Mouse (Mus musculus): ENCODE results near the gene Mtor. TPM values are rescaled to one million over a fixed set of nuclear protein-coding genes. Genes with fewer than 3 reads are reported as not detected.

Mtor gene
- 14.1 and 16.5 TPM in 2 replicates for polyA plus RNA-seq (2015; fragmentation: Nextera tagmentation; extraction: Ambion mirVana)

DNA sequence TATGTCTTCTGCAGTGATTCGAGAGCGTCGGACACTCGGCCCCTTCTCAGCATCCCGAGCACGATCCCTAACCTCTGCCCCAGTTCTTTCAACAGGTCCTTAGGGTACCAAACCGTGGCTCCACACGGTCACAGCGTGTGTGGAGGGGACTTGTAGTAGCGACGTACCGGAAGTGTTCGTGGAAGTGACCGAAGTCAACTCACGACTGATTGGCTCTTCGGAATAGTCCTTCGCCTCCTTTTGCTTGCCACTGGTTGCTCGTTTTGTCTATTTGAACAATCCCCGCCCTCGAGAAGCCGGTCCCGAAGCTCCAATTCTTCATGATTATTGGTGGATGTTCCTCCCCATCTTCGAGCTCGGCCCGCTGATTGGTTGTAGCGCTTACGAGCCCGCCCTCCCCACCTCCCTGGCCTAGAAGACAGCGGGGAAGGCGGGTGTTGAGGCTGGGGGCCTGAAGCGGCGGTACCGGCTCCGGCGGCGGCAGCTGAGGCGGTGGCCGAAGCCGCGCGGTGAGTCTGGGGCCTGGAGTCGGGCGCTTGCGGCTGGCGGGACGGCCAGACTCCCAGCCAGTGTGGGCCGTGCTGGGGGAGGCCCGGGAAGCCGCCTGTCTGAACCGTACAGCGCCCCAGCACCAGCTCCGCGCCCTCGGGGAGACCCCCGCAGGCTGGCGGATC is at the start of gene Mtor:
Gene Mtor, plus strand, starts transcription at position 433 of the 674 bp plus-strand sequence.
- under 1% methylated on average over 56 of the region's 56 CpGs for WGBS
- Histone ChIP-seq H3K36me3 (peaks cover 13% of the 10 kb centered on the region), H3K4me2 (peak within 1 kb of the TSS; percentile 83), H3K9ac (peak within 1 kb of the TSS; percentile 91), H3K27ac (peak within 1 kb of the TSS; percentile 55), H3K4me1 (peaks cover 24% of the 10 kb centered on the region), H3K27me3 (no peaks in the 10 kb centered on the region), H3K4me3 (peak within 1 kb of the TSS; percentile 97), H3K9me3 (no peaks in the 10 kb centered on the region)
- ATAC-seq (ENCODE audit: insufficient number of reproducible peaks, insufficient read depth, low FRiP score, low TSS enrichment, low read depth), result peak; percentile 97

DNA sequence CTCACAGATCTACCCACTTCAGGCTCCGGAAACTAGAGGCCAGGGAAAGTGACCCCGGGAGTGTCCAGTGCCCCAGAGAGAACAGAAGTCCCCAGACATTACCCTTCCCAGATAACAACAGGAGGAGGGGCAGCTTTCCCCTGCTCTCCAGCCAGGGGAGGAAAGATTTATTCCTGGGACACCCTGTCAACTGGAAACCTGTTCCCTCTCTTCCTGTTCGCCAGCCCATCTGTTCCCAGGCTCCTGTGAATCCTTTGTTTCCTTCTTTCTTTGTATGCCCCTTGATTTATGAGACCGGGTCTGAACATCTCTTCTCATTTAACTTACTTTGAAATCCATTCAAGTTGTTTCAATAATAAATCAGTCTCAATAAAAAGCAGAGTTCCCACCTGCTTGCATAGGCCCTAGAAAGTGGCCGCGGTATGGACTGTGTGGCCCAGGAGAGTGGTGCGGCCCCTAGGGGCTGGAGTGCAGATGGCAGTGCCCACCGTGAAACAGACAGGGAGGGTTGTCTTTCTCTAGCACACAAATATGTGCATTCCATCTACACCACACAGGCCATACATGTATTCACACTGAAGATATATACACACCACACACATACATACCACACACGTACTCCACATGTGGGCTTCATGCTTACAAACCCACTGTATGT is 48.8 kb upstream of the Mtor start:
- Histone ChIP-seq H3K9ac (no peak overlapping the region), H3K27ac (no peak overlapping the region), H3K4me1 (peaks cover 10% of the 10 kb centered on the region; the same call in 1 of the 2 replicates), H3K36me3 (no peaks in the 10 kb centered on the region), H3K27me3 (peaks cover 36% of the 10 kb centered on the region), H3K4me3 (no peak overlapping the region), H3K9me3 (no peaks in the 10 kb centered on the region), H3K4me2 (no peak overlapping the region)
- no peak for ATAC-seq (ENCODE audit: insufficient number of reproducible peaks, insufficient read depth, low FRiP score, low TSS enrichment, low read depth)
- 64% methylated on average over 9 of the region's 9 CpGs for whole genome bisulfite sequencing

DNA sequence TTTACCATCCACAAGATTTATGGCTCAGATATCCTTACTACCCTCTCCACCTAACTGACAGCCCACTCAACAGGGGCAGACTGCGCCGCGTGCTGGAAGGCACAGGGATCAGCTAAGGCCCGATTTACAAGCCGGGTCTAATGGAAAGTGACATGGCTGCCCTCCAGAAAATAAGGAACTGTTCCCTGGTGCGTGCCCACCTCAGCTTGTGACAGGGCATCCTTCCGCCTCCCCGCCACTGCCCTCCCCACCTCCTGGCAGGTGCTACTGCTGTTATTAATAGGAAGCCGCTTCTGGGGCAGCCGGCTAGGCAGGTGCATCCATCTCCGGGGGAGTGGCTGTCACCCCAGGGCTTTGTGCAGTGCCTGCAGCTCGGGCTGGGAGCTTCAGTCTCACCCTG is 45.0 kb upstream of the Mtor start:
- H3K27me3 ChIP-seq, result peaks cover 73% of the 10 kb centered on the region
- no peaks in the 10 kb centered on the region for H3K36me3 ChIP-seq
- H3K4me3 ChIP-seq, result no peak overlapping the region
- H3K27ac ChIP-seq, result no peak overlapping the region
- ATAC-seq (ENCODE audit: insufficient number of reproducible peaks, insufficient read depth, low FRiP score, low TSS enrichment, low read depth), result no peak
- peaks cover 19% of the 10 kb centered on the region for H3K4me1 ChIP-seq
- H3K9me3 ChIP-seq, result no peaks in the 10 kb centered on the region
- H3K4me2 ChIP-seq, result no peak overlapping the region
- no peak overlapping the region for H3K9ac ChIP-seq
- 17% methylated on average over 12 of the region's 12 CpGs for WGBS

DNA sequence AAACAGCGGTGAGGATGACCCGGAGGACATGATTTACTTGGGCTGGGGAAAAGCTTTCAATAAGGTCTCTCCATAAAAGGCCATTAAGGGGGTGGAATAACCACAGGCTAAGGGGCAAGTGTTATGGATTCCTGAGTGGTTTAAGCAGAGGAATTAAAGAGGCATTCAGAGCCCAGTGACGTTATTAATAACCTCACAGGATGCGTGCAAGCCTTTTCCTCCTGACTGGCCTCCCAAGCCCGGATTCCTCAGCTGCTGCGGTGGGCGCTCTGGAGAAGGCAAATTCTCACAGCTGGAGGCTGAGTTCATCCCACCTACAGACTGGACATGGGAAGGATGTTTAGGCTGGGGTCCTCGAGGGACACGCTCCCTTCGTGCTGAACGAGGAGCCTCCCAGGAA is 43.7 kb upstream of the Mtor start:
- H3K4me1 ChIP-seq, result peaks cover 19% of the 10 kb centered on the region
- 0 out of 2 replicates have a peak overlapping the region, but pooled peaks have one; percentile 1 for H3K4me3 ChIP-seq
- H3K9me3 ChIP-seq, result no peaks in the 10 kb centered on the region
- peaks cover 83% of the 10 kb centered on the region for H3K27me3 ChIP-seq
- ATAC-seq (ENCODE audit: insufficient number of reproducible peaks, insufficient read depth, low FRiP score, low TSS enrichment, low read depth), result no peak
- H3K4me2 ChIP-seq, result peak overlapping the region; percentile 37
- no peak overlapping the region for H3K27ac ChIP-seq
- H3K9ac ChIP-seq, result no peak overlapping the region
- WGBS, result 9% methylated on average over 11 of the region's 11 CpGs
- H3K36me3 ChIP-seq, result no peaks in the 10 kb centered on the region

DNA sequence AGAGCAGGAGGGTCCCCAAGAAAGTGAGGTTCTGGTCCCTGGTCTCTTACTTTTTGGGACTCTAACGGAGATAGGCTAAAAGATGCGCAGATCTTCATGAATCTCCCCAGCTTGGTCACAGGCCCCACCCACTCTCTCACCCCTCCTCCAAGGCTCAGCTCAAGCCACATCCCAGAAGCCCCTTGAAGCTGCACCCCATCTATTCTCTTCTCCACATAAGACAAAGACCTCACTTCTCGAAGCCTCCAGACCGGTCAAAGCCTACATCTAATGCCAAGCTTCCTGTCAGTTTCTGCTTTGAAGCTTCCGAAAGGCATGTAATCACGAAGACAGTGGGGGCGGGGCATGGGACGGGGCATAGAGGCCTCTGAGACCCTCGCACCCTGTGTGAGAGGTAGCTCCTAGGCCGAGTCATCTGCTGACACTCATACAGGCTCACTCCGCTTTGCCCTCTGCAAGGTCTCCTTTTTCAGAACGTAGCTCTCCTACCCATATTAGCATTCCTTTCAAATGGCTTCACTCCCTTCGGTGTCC is 43.1 kb upstream of the Mtor start:
- Histone ChIP-seq H3K9me3 (no peaks in the 10 kb centered on the region), H3K4me2 (peak overlapping the region; percentile 37), H3K27me3 (peaks cover 83% of the 10 kb centered on the region), H3K9ac (no peak overlapping the region), H3K4me3 (0 out of 2 replicates have a peak overlapping the region, but pooled peaks have one; percentile 1), H3K4me1 (peaks cover 19% of the 10 kb centered on the region), H3K36me3 (no peaks in the 10 kb centered on the region), H3K27ac (no peak overlapping the region)
- 11% methylated on average over 13 of the region's 13 CpGs for WGBS
- ATAC-seq (ENCODE audit: insufficient number of reproducible peaks, insufficient read depth, low FRiP score, low TSS enrichment, low read depth), result no peak

DNA sequence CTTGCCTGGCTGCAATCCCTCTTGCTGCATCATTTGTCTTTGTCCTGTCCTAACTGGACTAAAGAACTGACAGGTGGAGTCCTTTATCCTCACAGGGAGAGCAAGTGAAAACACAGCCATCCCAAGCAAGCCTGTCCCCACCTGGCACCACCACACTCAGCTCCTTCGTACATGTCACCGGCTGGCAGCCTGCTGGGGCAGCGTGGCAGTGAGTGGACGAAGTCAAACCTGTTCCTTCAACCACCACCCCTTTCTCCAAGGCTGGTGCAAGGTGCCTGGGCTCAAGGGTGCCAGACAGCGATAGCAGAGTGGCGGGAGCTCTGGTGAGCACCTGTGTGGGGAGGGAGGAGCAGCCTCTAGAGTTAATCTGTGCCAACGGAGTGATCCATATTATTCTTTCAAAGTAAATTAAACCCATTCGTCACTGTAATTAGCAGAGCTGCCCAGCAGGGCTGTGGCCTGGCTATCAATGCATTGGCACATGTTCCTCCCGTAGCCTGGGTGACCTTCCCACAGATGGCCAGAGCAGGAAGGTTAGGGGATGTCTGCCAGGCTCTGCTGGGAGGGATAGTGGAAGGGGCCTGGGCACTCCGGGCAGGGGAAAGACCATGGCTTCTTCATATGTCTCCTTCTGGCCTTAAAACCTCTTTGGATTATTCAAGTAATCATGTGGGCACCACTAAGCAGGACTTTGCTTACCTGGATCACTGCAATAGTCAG is 40.0 kb upstream of the Mtor start:
- Histone ChIP-seq H3K27me3 (peaks cover 58% of the 10 kb centered on the region), H3K36me3 (no peaks in the 10 kb centered on the region), H3K9me3 (no peaks in the 10 kb centered on the region), H3K4me3 (no peak overlapping the region), H3K4me1 (peaks cover 19% of the 10 kb centered on the region), H3K4me2 (no peak overlapping the region), H3K27ac (no peak overlapping the region), H3K9ac (no peak overlapping the region)
- no peak for ATAC-seq (ENCODE audit: insufficient number of reproducible peaks, insufficient read depth, low FRiP score, low TSS enrichment, low read depth)
- 70% methylated on average over 10 of the region's 10 CpGs for WGBS

DNA sequence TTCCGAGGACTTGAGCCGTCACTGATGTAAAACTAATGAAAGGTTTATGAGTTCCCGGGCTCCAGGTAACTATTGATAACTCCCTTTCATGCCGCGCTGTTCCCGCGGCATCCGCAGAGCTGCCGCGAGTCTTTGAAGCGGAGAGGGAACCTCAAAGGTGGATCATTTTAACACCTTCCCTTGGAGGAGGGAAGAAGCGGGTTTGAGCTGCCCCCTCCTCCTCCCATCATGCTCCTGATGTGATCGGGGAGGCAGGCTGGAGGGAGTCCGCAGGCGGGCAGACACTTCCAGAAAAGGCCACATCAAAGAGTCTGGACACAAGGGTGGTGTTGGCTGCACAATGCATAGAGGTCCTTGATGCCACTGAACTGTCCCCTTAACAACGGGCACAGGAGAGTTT is 32.8 kb upstream of the Mtor start:
- no peaks in the 10 kb centered on the region for H3K36me3 ChIP-seq
- no peak overlapping the region for H3K27ac ChIP-seq
- H3K4me2 ChIP-seq, result peak overlapping the region; percentile 25; the same call in 1 of the 2 replicates
- H3K4me1 ChIP-seq, result peaks cover 2% of the 10 kb centered on the region; the same call in 1 of the 2 replicates
- H3K4me3 ChIP-seq, result no peak overlapping the region
- no peak overlapping the region for H3K9ac ChIP-seq
- WGBS, result 19% methylated on average over 16 of the region's 16 CpGs
- no peaks in the 10 kb centered on the region for H3K9me3 ChIP-seq
- ATAC-seq (ENCODE audit: insufficient number of reproducible peaks, insufficient read depth, low FRiP score, low TSS enrichment, low read depth), result no peak
- peaks cover 43% of the 10 kb centered on the region for H3K27me3 ChIP-seq

DNA sequence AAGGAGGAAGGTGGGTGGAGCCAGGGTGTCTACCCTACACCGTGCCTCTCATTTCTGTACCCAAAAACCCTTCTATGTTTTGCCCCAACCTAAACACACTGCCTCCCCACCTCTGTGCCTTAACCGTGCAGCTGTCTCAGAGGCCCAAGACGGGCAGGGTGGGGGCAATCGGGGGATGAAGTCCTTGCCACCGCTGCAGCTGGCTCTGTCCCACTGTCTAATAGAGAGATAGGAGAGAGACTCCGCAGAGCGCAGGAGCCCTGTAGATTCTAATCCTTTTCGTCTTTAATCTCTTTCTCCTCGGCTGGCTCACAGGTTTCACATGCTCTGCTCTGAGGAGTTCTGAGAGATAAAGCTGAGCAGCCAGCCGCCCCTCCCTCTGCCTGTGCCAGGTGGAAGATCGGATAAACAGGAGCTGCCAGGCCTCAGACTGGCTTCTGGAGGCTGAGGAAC is 31.3 kb upstream of the Mtor start:
- 39% methylated on average over 11 of the region's 11 CpGs for WGBS
- ATAC-seq (ENCODE audit: insufficient number of reproducible peaks, insufficient read depth, low FRiP score, low TSS enrichment, low read depth), result no peak
- Histone ChIP-seq H3K4me3 (no peak overlapping the region), H3K4me2 (no peak overlapping the region), H3K9ac (no peak overlapping the region), H3K27me3 (peaks cover 43% of the 10 kb centered on the region), H3K36me3 (no peaks in the 10 kb centered on the region), H3K27ac (no peak overlapping the region), H3K9me3 (no peaks in the 10 kb centered on the region), H3K4me1 (peaks cover 2% of the 10 kb centered on the region; the same call in 1 of the 2 replicates)

DNA sequence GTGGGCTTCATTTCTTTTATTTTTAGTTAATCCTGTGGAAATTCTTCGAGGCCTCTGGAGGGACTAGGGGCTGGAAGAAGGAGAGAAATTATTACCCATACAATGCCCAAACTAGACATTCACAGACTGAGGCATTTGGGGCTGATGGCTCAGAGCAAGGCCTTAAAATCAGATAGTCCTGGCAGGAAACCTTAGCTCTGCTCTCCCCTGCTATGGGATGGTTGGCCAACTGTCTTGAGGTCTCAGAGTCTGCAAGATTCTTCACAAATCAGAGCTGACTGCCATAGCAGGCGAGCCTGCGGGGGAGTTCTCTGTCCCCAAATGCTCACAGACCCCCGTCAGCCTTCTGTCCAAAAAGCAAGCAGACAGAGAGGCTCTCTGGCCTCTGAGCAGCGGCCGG is 30.9 kb upstream of the Mtor start:
- 66% methylated on average over 6 of the region's 6 CpGs for WGBS
- Histone ChIP-seq H3K4me1 (peaks cover 2% of the 10 kb centered on the region; the same call in 1 of the 2 replicates), H3K27ac (no peak overlapping the region), H3K9ac (no peak overlapping the region), H3K4me3 (no peak overlapping the region), H3K36me3 (no peaks in the 10 kb centered on the region), H3K27me3 (peaks cover 43% of the 10 kb centered on the region), H3K9me3 (no peaks in the 10 kb centered on the region), H3K4me2 (no peak overlapping the region)
- ATAC-seq (ENCODE audit: insufficient number of reproducible peaks, insufficient read depth, low FRiP score, low TSS enrichment, low read depth), result no peak

DNA sequence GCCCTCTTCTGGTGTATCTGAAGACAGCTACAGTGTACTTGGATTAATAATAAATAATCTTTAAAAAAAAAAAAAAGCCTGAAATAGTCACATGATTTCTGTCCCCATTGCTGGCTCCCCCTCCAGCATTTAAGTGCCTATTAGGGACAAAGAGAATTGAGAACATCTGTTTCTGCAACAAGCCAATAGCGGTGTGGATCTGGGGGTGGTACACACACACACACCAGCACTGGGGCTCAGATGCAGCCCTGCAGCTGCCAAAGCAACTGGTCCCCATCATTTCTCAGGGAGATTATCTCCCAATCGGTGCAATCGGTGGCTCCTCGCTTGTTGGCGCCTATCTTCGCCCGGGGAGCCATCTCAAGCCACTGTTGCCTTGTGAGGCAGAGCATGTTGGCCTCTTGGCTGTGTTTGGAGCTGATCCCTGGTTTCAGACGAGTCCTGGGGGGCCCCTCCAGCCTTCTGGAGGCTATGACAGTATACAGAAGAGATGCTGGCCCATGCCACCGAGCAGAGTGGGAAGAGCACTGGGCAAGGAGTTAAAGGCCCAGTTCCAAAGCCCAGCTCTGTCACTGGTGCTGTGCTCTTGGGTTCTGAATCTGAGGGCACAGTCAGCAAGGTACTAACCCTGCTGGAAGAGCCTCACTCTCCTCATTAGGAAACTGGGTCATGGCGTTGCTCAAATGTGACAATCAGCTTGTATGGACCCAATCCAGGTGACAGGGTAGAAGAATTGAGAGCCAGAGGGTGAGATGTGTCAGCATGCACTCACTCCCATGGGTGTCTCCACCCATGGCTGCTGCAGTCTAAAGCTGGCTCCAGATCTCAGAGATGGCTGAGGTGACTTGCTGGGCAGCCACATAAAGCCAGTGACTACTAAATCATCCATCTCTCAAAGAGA is 21.2 kb upstream of the Mtor start:
- Histone ChIP-seq H3K27me3 (no peaks in the 10 kb centered on the region), H3K27ac (no peak overlapping the region), H3K9me3 (no peaks in the 10 kb centered on the region), H3K36me3 (no peaks in the 10 kb centered on the region), H3K4me1 (peaks cover 5% of the 10 kb centered on the region; the same call in 1 of the 2 replicates), H3K4me2 (no peak overlapping the region), H3K4me3 (no peak overlapping the region), H3K9ac (no peak overlapping the region)
- 55% methylated on average over 10 of the region's 10 CpGs for WGBS
- ATAC-seq (ENCODE audit: insufficient number of reproducible peaks, insufficient read depth, low FRiP score, low TSS enrichment, low read depth), result no peak
